Comparison of ENCODE assay signal across 28 mouse cellular contexts in the genomic region with DNA sequence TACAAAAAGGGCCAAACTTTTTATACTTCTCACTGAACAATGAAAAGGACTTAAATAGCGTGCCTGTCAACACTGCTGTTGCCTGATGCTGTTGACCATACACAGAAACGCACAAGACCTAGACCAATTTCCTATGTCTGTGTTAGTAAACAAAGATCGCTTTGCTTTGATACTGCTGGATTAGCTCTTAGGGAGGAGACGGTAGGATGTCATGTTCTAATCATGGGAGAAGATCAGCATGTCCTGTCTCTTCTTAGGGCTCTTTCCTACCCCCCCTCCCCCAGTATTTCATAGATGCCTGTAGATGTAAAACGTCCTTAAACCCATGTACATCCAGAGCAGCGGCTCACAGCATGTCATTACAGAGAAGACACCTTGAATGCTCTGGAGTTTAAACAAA.
"Had no signal": no experiment of that assay in that cellular context is flagged by ENCODE, and none has a peak within 500 bp of the region (broad histone marks: within the 10 kb centered on the region; RNA-seq: fewer than 3 reads in every experiment).

No protein-coding gene starts in this region.

- H3K4me1 ChIP-seq: embryonic facial prominence, embryonic 12.5 days; embryonic facial prominence, embryonic 13.5 days; embryonic facial prominence, embryonic 15.5 days; forebrain, embryonic 10.5 days; forebrain, embryonic 12.5 days; forebrain, embryonic 13.5 days; forebrain, embryonic 15.5 days had no signal

- H3K9me3 ChIP-seq: embryonic facial prominence, embryonic 15.5 days; forebrain, embryonic 10.5 days; forebrain, embryonic 12.5 days; forebrain, embryonic 13.5 days; forebrain, embryonic 15.5 days had no signal

- H3K27ac ChIP-seq: embryonic facial prominence, embryonic 10.5 days; embryonic facial prominence, embryonic 12.5 days; embryonic facial prominence, embryonic 13.5 days; embryonic facial prominence, embryonic 15.5 days; forebrain, embryonic 10.5 days; forebrain, embryonic 12.5 days; forebrain, embryonic 13.5 days; forebrain, embryonic 15.5 days; gastrocnemius, adult 2 months had no signal

- H3K27me3 ChIP-seq: embryonic facial prominence, embryonic 12.5 days; embryonic facial prominence, embryonic 13.5 days; embryonic facial prominence, embryonic 15.5 days; forebrain, embryonic 12.5 days; forebrain, embryonic 13.5 days; forebrain, embryonic 15.5 days had no signal

- ATAC-seq: forebrain, embryonic 13.5 days; forebrain, embryonic 14.5 days; forebrain, embryonic 15.5 days; forebrain, embryonic 16.5 days; forebrain, postnatal 0 days had no signal

- H3K4me2 ChIP-seq: embryonic facial prominence, embryonic 12.5 days; embryonic facial prominence, embryonic 13.5 days; embryonic facial prominence, embryonic 15.5 days; forebrain, embryonic 12.5 days; forebrain, embryonic 13.5 days; forebrain, embryonic 15.5 days had no signal

- H3K9ac ChIP-seq: embryonic facial prominence, embryonic 12.5 days; embryonic facial prominence, embryonic 13.5 days; embryonic facial prominence, embryonic 15.5 days; forebrain, embryonic 12.5 days; forebrain, embryonic 13.5 days; forebrain, embryonic 15.5 days; forebrain, postnatal 0 days had no signal

- H3K4me3 ChIP-seq: embryonic facial prominence, embryonic 10.5 days; embryonic facial prominence, embryonic 12.5 days; embryonic facial prominence, embryonic 13.5 days; embryonic facial prominence, embryonic 15.5 days; erythroblast, embryonic 14.5 days; forebrain, embryonic 10.5 days; forebrain, embryonic 12.5 days; forebrain, embryonic 13.5 days; forebrain, embryonic 15.5 days; gastrocnemius, adult 2 months had no signal

- H3K36me3 ChIP-seq: embryonic facial prominence, embryonic 10.5 days; embryonic facial prominence, embryonic 12.5 days; embryonic facial prominence, embryonic 13.5 days; embryonic facial prominence, embryonic 15.5 days; forebrain, embryonic 10.5 days; forebrain, embryonic 12.5 days; forebrain, embryonic 15.5 days had no signal

- DNase-seq: cerebellum, adult 18-20 months; cerebellum, adult 2 months; cerebellum, adult 8-10 months; cerebellum, adult 9-10 months; cerebellum, adult 9-11 months; cerebellum, postnatal 10 days; cerebellum, postnatal 14 days; cerebellum, postnatal 25 days; cerebellum, postnatal 36 days; embryo, embryonic 11 days; forebrain, postnatal 0 days; gastrocnemius, adult 2 months; gastrocnemius, postnatal 10 days; gastrocnemius, postnatal 14 days; gastrocnemius, postnatal 25 days; gastrocnemius, postnatal 36 days; heart, adult 11 months had no signal
